Mouse (Mus musculus) 416B (cell line): ENCODE measurements around the gene Hivep2.

Source experiments
- DNase-seq: peaks from one replicate; pipeline ENCODE4 v3.0.0; 2011; ENCODE audit warnings: low read depth

The Hivep2 gene

GRCm38 (mm10) chr10:14020253-14020652 is 54.4 kb downstream of the Hivep2 start:
- DNase-seq: no peak

- DNase-seq: no peak
These were observed 59.1 kb downstream of the Hivep2 start for GRCm38 (mm10) chr10:14024971-14025370.

GRCm38 (mm10) chr10:14027751-14028150 is 61.9 kb downstream of the Hivep2 start:
- DNase-seq: peak; percentile 37

- no peak for DNase-seq
These were observed 63.1 kb downstream of the Hivep2 start for GRCm38 (mm10) chr10:14028956-14029355.

DNA sequence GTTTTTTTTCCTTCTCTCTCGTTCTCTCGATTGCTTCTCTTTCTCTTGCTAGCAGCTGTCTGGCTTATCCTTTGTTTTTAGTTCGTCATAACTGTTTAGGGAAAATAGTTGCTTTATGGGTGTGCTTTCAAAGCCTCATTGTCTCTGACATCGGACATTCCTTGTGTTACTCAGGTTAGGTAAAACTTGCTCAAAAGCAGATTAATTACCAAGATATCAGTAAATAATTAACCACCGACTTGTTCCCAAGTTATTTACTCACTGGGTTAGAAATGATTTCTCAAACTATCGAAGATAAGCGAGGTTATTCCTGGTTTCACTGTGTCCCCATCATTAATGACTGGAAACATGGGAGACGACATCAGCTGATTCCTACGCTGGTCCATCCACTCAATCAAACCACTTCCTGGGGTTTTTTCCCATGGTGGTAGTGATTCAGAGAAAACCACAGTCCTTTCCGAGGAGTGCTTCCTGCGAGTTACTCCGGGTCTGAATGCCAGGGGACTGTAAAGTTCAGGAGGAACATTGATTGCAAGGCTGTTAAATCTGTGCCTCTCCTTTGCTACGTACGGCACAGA is 64.7 kb downstream of the Hivep2 start:
- DNase-seq: peak; percentile 30

DNA sequence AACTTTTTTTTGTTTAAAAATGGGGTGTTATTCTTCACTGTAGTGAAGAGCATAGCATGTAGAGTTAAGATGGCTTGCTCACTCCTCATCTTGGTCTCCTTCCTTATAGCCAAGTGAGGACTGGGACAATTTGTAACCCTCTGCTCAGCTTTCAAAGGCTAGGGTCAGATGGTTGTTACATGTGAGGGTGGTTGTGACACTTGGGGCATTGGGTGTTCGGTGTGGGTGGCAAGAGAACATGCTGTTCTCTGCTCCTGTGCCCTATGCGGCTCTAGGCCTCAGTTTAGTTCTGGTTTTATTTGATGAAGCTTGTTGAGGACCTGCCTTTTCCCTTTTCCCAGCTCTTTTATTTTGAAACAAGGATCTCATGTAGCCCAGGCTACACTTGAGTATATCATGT is 66.7 kb downstream of the Hivep2 start:
- DNase-seq: no peak

DNA sequence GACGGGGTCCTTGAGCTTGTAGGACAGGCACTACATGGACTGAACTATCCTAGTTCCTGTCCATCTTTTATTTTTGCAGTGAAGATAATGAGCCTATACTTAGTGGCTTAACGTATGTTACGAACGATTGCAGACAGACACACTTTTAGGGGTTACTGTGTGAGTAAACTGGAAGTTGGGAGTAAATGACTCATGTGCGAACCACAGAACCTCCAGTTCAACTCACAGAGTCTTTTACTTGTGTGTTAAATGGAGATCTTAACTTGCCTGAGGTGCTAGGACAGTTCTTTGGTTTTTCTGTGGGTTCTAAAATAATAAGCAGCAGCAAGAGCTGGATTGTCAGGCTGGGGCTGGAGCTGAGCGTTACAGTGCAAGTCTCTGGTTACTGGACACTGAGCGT is 68.2 kb downstream of the Hivep2 start:
- DNase-seq: peak; percentile 78

GRCm38 (mm10) chr10:14034790-14035189 is 68.9 kb downstream of the Hivep2 start:
- DNase-seq: no peak

GRCm38 (mm10) chr10:14035607-14036006 is 69.7 kb downstream of the Hivep2 start:
- DNase-seq: no peak

DNA sequence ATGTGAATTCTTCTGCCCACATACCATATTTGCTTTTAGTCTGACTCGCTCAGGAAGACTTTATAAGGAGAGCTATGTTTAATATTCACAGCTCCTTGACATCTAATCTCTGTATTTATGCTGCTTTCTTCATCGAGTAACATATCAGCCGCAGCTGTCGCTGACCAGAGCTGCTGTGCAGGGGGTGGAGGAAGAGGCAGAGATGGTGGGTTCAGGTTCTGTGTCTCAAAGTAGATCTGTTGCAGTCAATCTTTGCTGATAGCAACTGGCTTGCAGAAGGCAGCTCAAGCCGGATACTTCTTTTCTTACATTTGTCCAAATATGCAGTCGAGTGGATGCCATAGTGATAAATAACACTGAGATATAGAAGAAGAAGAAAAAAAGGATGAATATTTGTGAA is 70.6 kb downstream of the Hivep2 start:
- DNase-seq: no peak

DNA sequence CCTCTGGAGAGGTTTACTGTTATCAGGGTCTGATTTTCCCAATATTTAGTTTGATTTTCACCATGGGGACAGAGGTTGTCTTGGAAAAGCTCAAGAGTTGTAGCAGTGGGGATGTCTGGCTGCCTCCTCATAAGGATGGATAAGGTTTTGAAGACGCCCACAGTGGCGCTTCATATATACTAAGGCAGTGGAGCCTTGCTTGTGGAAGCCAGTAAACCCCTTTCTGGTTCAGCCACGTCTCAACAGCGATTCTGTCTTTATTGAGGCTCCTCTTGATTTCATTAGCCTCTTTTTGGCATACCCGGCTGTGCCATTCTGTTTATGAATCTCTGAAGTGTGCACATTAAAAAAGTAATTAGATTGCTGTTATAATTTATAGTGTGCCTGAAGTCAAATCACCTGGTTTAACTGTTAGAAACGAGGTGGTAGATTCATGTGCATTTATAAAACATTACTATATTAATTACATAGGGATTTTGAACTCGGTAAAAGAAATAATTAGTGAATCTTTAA is 72.2 kb downstream of the Hivep2 start:
- no peak for DNase-seq

DNA sequence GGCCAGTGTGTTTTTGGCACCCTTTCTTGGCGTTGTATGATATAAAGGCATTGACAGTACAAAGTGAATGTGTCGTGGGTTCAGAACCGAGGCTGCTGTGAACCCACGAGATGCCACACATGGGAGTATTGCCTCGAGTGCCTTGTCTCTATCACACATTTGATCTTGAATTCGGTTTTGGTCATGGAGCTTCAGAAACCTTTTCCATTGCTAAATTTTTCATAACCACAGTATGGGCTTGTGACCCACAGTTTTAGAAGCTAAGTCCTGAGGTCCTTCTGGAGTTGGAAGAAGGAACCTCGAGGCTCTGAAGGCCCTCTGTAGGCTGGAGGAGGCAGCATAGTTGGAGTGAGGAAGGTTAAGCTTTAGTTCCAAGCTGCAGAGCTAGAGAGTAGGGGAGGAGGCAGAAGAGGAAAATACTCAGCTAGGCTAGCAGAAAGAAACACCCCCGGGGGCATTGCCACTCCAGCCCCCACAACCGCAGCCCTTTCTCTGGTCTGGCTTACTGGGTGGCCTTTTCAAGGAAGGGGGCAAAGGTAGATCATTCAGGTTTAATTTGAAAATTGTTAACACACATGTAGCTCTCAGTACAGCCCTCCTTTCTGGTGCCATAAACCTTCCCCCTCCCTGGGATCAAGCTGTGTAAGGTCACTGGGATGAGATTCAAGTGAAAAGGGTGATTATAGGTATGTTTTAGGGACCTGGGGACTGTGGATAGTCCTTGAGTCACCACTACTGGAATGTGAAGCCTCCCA is 75.0 kb downstream of the Hivep2 start:
- no peak for DNase-seq

DNA sequence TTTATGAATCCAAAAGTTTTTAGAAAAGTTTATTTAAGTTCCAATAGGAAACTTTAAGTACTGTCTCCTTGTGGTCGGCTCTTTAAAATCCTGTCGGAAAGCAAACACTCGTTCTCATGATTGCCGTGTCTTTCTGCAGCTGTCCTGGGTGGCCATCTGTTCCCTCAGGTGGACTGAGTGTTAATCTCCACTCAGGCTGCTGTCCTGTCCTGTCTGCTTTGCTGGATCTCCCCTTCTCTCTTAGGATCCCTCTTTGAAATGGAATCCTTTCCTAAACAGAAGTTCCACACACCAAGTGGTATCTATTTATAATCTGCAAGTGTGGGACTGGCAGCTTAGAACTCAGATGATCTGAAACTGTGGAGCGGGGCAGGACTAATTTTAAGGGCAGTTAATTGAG is 75.7 kb downstream of the Hivep2 start:
- no peak for DNase-seq

DNA sequence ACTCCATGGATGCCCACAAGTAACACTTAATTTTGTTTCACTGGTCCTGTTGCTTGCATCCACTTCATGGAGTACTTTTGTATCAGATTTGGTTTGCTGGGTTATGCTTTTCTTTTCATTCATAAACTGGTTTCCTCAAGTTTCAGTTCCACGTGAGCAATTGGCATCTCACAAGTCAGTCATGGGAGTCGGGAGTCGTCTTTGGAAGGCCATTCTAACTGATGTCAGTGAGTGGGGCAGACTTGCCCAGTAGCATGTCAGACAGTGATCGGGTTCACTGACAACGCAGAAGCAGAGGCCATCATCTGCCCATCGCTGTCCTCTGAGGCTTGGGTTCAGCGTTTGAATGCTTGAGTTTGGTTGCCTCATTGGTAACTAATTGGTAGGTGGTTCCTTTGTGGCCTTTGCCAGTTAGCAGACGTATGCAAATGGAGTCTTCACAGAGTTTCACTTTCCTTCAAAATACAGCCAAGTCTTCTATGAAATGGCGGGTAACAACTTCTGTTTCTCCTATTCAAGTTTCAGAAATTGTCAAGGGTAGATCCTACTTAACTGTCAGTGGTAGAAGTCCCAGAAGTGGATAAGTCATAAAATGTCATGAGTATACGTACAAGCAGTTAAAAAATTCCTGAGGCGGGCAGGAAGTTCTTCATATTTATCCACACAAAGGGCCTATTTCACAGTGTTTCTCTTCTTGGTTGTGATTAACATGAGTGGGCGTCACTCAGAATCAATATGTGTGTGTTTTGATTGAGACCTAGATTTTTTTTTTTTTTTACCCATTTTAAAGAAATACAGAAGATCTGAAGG is 76.9 kb downstream of the Hivep2 start:
- DNase-seq: no peak

DNA sequence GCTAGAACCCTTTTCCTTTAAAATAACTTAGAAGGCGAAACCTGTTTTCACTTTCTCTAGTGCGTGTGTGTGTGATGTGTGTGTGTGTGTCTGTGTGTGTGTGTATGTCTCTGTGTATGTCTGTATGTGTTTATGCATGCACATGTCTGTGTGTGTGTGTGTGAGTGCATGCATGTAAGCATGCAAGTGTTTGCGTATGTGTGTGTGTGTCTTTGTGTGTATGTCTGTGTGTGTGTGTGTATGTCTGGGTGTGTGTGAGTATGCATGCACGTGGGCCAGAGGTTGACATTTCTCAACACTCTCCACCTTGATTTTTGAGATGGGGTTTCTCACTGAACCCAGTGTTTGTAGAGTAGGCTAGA is 77.5 kb downstream of the Hivep2 start:
- no peak for DNase-seq

GRCm38 (mm10) chr10:14044046-14044782 is 78.3 kb downstream of the Hivep2 start:
- DNase-seq: no peak

DNA sequence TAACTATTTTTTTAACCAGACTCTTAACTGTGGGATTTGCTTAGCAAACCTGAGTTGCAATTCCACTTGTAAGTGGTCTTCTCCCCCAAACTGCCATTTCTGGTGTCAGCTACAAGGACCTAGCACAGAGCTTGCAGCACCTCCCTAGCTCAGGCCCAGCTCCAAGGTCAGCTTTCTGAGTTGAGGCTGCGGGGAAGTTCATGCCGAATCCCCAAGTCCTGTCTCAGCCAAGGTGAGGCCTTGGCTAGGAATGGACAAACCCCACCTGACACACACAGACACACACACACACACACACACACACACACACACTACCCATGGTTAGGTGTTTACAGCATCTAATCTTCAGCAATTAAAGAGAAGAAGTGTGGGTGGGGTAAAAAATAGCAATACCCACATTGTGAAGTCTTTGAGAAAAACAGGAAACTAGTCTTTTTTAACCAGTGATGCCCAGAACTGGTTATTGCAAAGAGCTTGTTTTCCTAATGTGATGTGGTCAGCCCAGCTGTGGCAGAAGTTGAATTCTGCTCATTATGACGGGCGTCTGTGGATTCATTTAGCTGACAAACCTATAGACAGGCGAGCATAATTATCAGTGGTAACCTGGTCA is 79.0 kb downstream of the Hivep2 start:
- no peak for DNase-seq

GRCm38 (mm10) chr10:14045745-14046144 is 79.9 kb downstream of the Hivep2 start:
- DNase-seq: peak; percentile 74

- DNase-seq: peak; percentile 61
These were observed 80.3 kb downstream of the Hivep2 start for GRCm38 (mm10) chr10:14046171-14046651.

- DNase-seq: peak; percentile 72
These were observed 81.1 kb downstream of the Hivep2 start for GRCm38 (mm10) chr10:14046935-14047334.

GRCm38 (mm10) chr10:14047661-14048060 is 81.8 kb downstream of the Hivep2 start:
- no peak for DNase-seq
